Mouse (Mus musculus) Patski (cell line): ENCODE data around the gene Ttc16. TPM values are rescaled to one million over a fixed set of nuclear protein-coding genes. Genes with fewer than 3 reads are reported as not detected.

Experiments
- ATAC-seq: fragments of 100-300 bp; one replicate; pipeline ENCODE4 v1.8.0; 2021
- CTCF ChIA-PET: fragments of 350-600 bp; sonication (Branson Sonifier 250); formaldehyde crosslinking; loops from one replicate; lab custom pipeline; 2022; ENCODE audit warnings: inconsistent platforms; lab: Charles Lee
- POLR2A ChIA-PET: fragments of 350-600 bp; sonication (Branson Sonifier 250); formaldehyde crosslinking; loops from one replicate; lab custom pipeline; 2022; ENCODE audit warnings: antibody characterized with exemption, inconsistent platforms; lab: Charles Lee
- DNase-seq: peaks from one replicate; pipeline ENCODE4 v3.0.0-alpha.2; 2011; ENCODE audit warnings: low read depth, low spot score
- H3K27me3 ChIP-seq: fragments of 371-371 bp; one replicate; pipeline ENCODE4 v1.5.1; 2021
- CTCF ChIP-seq: fragments of 100-300 bp; IDR thresholded peaks from one replicate; pipeline ENCODE4 v1.5.1; 2021
- in situ Hi-C: fragments of 300-500 bp; cut with MboI; formaldehyde crosslinking; loops from 3 replicates; pipeline ENCODE4 v1.11.1; 2018; ENCODE audit warnings: low pct_unique_long_range_greater_than_20kb, mixed read lengths
- polyA plus RNA-seq: library from polyadenylated mRNA; unstranded; gene quantifications from one replicate; pipeline ENCODE4 v1.2.3, GENCODE M21; 2021

The Ttc16 gene
- polyA plus RNA-seq, 1 experiment from 2014 or later: 2.8 TPM

DNA sequence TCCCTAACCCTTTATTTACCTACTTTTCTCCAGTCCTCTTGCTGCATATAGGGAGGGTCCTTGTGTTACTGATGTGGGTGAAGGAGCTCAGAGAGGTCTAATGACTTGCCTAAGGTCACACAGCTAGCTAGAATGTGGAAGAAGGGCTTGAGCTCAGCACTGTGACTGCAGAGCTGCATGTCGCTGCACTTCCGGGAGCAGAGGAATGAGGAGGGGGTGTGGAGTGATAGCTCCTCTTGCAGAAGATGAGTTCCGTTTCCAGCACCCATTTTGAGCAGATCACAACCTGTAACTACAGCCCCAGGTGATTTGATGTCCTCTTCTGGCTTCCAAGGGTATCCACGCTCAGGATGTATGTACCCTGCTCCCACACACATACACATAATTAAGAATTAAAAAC, 51.3 kb downstream of the Ttc16 start:
- no peaks in the 10 kb centered on the region for H3K27me3 ChIP-seq
- in situ Hi-C loops: no loop called here
- DNase-seq: no peak
- ATAC-seq: no peak
- TF ChIP-seq CTCF: no peak
- ChIA-PET CTCF (interaction anchor here (1.2 kb wide), 1 partner anchor 24 kb away, joined by 3 read pairs; no protein-coding TSS in a partner anchor), POLR2A (no interaction called here)

GRCm38 (mm10) chr2:32722581-32722980, 52.9 kb downstream of the Ttc16 start:
- DNase-seq (no peak), ATAC-seq (no peak)
- ChIA-PET POLR2A (no interaction called here), CTCF (no interaction called here)
- no peaks in the 10 kb centered on the region for H3K27me3 ChIP-seq
- in situ Hi-C loops: no loop called here
- TF ChIP-seq CTCF: no peak

DNA sequence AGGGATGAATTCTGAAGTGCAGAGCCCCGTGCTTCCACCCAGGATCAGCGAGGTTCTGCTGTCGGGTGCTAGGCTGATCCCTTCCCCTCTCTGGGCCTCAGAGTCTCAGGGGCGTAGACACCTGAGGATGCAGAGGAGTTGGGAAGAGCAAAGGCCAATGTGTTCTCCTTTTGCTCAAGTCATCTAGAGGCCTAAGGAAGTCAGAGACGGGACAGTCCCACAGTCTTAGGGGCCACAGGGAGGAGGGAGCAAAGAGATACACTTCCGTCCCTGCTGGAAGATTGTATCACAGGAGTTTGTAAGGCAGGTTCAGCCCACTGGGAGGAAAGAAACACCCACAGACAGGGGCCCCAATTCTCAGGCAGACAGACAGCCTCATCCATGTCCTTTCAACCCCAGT, 53.4 kb downstream of the Ttc16 start:
- in situ Hi-C loops: no loop called here
- no peaks in the 10 kb centered on the region for H3K27me3 ChIP-seq
- ChIA-PET CTCF (no interaction called here), POLR2A (no interaction called here)
- ATAC-seq (no peak), DNase-seq (no peak)
- no peak for TF ChIP-seq CTCF

DNA sequence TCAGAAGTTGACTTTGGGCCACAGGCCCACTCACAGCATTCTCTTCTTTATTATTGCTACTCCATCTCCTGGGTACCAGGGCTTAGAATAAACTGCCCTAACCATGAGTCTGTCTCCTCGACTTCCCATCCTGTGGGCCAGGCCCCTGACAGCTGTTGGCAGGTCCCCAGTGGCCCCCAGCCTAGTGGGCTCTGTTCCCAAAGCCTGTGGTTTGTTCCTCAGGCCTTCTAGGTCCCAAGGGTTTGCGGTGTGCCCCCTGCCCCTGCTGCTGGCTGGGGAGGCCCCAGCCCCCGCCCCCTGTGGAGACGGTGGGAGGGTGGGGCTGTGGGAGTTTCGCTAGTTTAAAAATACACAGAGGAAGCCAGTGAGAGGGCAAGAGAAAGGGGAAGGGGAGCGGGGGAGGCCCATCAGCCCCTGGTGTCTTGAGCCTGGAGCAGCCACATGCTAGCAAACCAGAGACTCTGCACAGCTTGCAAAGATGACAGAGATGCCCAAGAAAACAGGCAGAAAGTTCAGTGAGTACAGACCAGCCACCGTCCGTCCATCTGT, 54.7 kb downstream of the Ttc16 start, which contains the start of gene Sh2d3c:
TSS of gene Sh2d3c (plus strand) at position 375 of the 549 bp plus-strand sequence.
- in situ Hi-C loops: no loop called here
- ChIA-PET POLR2A (no interaction called here), CTCF (no interaction called here)
- ATAC-seq: no peak
- TF ChIP-seq CTCF: no peak
- DNase-seq: no peak
- H3K27me3 ChIP-seq: no peaks in the 10 kb centered on the region

DNA sequence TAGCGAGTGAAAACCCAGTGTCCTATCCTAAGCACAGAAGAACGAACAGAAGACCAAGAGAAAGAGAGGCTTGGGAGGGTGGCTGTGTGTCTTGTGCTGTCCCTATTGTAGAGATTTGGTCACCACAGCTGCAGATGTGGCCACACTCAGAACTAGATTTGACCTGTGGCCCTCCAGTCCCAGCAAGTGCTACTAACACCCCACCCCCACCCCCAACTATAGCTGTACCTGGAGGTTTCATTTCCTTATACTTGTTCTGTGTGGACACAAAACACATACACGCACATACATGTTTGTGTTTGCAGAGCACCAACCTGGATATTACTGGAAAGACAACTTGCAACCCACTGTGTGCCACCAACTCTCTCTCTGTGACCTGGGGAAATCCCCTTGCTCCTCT, 55.4 kb downstream of the Ttc16 start:
- ChIA-PET POLR2A (no interaction called here), CTCF (no interaction called here)
- ATAC-seq: no peak
- DNase-seq: no peak
- in situ Hi-C loops: no loop called here
- no peak for TF ChIP-seq CTCF
- no peaks in the 10 kb centered on the region for H3K27me3 ChIP-seq

DNA sequence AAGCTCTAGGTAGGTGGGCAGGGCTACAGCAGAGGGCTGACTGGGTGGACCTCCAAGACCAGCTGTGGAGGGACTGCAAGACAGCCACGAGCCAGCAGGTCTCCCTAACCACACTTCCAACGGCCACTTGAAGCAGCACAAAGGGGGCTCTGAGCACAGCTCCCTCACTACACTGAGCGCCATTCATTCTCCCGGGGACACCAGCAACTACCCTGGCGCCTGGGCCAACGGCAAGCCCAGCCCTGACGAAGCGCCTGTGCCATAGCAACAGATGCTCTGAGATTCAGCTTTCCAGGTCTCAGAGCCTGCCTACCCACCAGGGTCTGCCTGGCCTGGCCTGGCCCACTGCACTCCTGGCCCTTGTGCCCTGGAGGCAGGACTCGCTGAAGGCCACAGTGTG, 56.7 kb downstream of the Ttc16 start:
- in situ Hi-C loops: no loop called here
- TF ChIP-seq CTCF: no peak
- H3K27me3 ChIP-seq: no peaks in the 10 kb centered on the region
- DNase-seq (no peak), ATAC-seq (peak; percentile 14)
- POLR2A ChIA-PET: no interaction called here
- CTCF ChIA-PET: no interaction called here

DNA sequence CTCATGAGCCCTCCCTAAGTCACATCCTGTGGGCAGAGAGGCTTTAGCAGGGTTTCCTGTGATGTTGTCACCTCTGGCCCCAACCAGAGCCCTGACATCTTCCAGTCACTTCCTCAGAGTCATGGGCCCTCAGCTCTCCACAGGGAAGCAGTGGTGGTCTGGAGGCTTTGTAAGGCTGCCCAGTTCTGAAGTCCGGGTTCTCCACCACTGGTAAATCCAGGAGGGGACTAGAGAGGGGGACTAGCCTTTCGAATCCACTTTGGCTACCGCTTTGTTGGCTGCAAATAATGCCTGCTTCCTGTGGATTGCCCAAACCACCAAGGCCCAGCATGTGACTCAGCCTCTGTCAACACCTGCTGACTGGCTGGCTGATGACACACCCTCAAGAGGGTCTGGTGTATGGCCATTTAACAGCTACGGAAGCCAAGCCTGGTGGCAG, 60.4 kb downstream of the Ttc16 start:
- DNase-seq (no peak), ATAC-seq (no peak)
- ChIA-PET POLR2A (interaction anchor here (2.8 kb wide), 1 partner anchor 41 kb away, joined by 15 read pairs; the partner anchor contains the start of gene Tor2a), CTCF (interaction anchor here (1.0 to 3.7 kb wide), 4 partner anchors 14 to 143 kb away, joined by 3 to 27 read pairs (median 4); partner anchors contain the start of gene Tor2a)
- H3K27me3 ChIP-seq: no peaks in the 10 kb centered on the region
- no peak for TF ChIP-seq CTCF
- in situ Hi-C loops: loop anchor here (5.0 kb wide), 2 partner anchors 42 to 137 kb away; partner anchors contain the start of gene Tor2a

DNA sequence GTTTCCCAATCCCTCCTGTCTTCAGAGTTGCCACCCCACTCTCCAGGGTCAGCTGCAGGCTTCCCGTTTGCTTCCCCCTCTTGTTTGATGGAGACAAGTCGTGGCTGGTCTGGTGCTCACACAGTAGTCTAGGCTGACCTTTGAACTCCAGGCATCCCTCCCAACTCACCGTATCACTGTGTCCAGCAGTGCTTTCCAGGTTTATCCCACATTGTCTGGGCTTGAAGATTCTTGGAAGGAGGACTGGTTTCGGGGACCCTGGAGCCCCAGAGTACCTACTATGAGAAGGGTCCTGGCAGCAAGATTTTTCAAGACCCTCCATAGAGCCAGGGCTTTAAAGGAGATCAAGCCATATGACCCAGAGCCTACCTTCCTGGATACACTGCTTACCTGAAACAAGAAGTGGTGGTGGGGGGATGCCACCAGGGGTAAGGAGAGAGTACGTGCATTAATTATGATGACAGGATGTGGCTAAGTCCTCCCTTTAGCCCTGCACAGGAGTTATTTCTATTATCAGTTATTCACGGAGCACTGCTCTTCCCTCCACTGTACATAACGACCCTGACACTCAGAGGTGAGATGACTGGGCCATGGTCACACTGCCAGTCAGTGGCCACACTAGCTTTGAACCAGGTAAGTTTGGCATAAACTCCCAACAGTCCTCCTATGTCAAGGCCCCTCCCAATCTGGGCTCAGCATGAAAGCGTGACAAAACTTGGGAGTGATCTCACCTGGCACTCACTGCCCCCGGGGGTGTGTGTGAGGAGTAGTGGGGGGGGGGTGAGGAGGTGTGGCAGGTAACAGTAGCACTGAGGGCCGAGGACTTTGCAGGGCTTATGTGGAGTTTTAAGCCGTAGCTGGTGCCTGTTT, 61.1 kb downstream of the Ttc16 start:
- DNase-seq: no peak
- no peak for ATAC-seq
- H3K27me3 ChIP-seq: no peaks in the 10 kb centered on the region
- ChIA-PET CTCF (interaction anchor here (0.8 to 3.7 kb wide), 10 partner anchors 15 to 224 kb away, joined by 3 to 27 read pairs (median 4); partner anchors contain the start of gene Tor2a), POLR2A (interaction anchor here (0.5 to 2.8 kb wide), 3 partner anchors 35 to 198 kb away, joined by 4 to 15 read pairs (median 4); partner anchors contain the start of gene Tor2a)
- no peak for TF ChIP-seq CTCF
- in situ Hi-C loops: loop anchor here (5.0 kb wide), 2 partner anchors 43 to 138 kb away; partner anchors contain the start of gene Tor2a

DNA sequence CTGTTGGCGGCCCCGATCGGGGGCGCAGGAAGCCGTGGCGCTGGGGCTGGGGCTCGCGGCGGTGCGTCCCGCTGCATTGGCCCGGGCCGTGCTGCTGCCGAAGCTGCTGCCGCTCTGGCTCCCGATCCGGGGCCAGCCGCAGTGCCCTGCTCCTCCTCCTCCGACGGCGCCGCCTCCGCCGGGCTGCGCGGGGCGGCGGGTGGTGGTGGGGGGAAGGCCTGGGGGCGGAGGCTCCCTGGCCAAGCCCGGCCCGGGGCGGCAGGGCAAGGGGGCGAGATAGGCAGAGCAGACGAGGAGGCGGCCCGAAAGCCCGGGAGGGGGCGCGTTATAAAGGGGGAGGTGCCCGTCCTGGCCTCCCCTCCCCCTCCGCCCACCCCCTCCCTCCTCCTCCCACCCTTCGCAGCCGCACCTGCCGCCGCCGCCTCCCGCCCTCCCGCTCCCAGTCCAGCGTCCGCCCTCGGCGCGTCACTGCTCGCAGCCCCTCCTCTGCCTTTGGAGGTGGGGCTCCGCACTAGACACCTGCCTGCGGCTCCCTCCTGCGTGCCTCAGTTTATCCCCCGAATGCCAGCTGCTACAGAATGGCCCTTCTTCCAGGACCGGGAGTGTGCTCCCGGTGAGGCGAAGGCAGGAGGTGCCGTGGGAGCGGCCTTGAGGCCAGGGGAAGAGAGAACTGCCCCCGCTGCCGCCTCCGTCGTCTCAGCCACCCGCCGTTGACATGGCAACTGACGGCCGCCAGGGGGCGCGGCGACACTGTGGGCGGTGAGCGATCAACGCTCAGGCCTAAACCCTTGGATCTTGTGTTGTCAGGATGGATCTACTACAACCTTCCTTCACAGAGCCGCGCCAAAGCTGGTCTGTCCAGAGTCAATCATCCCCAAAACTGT, 62.3 kb downstream of the Ttc16 start, which contains the start of gene Cdk9:
TSS of gene Cdk9 (minus strand) at position 143 of the 884 bp plus-strand sequence.
- CTCF ChIA-PET: interaction anchor here (0.8 to 1.9 kb wide), 7 partner anchors 24 to 225 kb away, joined by 3 to 14 read pairs (median 4); partner anchors contain the start of gene Tor2a
- in situ Hi-C loops: loop anchor here (5.0 kb wide), 2 partner anchors 44 to 139 kb away; partner anchors contain the start of gene Tor2a
- peak; percentile 70 for ATAC-seq
- H3K27me3 ChIP-seq: no peaks in the 10 kb centered on the region
- POLR2A ChIA-PET: interaction anchor here (0.6 to 2.8 kb wide), 4 partner anchors 37 to 103 kb away, joined by 4 to 15 read pairs (median 4); partner anchors contain the start of gene Tor2a
- no peak for TF ChIP-seq CTCF
- no peak for DNase-seq

GRCm38 (mm10) chr2:32712586-32712933, 62.9 kb downstream of the Ttc16 start:
- in situ Hi-C loops: loop anchor here (5.0 kb wide), 2 partner anchors 45 to 140 kb away; partner anchors contain the start of gene Tor2a
- ChIA-PET CTCF (interaction anchor here (1.0 kb wide), 1 partner anchor 38 kb away, joined by 4 read pairs; no protein-coding TSS in a partner anchor), POLR2A (interaction anchor here (1.0 to 1.3 kb wide), 3 partner anchors 9 to 129 kb away, joined by 3 to 4 read pairs (median 4); partner anchors contain the start of gene Tor2a)
- ATAC-seq (peak; percentile 61), DNase-seq (no peak)
- H3K27me3 ChIP-seq: no peaks in the 10 kb centered on the region
- TF ChIP-seq CTCF: no peak
